Mouse (Mus musculus) left cerebral cortex, adult 8-10 months (tissue): ENCODE data around the gene Rabif. TPM values are rescaled to one million over a fixed set of nuclear protein-coding genes. Genes with fewer than 3 reads are reported as not detected.
"Not testable (repeated sequence)": the region's sequence is repeated elsewhere in the genome, so short reads cannot be mapped to it uniquely, and the experiment has no call there.

ENCODE experiments used
- DNase-seq, 2 experiments: peaks; one replicate each; pipeline ENCODE4 v3.0.0; 2022; ENCODE audit warnings: low spot score in 2 of 2
- total RNA-seq, 4 experiments: library from RNA; stranded (reverse); gene quantifications; 2 replicates each; pipeline ENCODE4 v1.2.4; 2022

The Rabif gene
- total RNA-seq: 10 to 100 TPM; 22.6 to 25.0 (median 23.0) TPM

DNA sequence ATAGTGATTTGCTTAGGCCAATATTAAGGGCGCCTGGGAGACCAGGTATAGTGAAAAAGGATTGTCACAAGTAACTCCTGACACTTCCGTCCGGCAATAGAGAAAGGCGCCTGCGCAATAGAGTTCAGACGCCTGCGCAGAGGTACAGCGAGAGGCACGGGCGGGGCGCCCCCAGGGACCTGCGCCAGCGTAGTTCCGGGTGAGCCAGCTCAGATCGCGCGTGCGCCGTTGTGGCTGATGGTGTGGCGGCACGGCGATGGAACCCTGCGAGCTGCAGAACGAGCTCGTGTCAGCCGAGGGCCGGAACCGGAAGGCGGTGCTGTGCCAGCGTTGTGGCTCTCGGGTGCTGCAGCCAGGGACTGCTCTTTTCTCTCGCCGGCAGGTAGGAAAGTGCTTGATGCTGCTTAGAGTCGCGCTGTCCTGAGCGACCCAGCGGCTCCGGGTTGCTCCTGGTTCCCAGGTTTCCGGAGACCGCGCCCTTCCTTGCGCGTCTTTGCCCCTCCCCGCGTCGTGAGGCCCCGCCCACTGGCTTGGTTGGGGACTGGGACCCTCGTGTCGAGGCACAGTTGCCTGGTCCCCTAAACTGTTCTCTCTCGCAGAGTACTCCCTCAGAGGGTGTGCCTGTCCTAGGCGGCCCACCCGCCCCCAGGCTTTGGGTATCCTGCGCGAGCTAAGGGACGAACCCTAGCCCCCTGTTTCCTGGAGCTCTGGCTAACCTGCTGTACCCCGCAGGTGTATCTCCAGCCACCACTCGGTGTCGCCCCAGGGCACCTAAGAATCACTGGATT, at the start of gene Rabif:
Rabif (plus strand) TSS at position 221 of the 788 bp plus-strand sequence.
- peak; percentile 92 to 98 for DNase-seq

DNA sequence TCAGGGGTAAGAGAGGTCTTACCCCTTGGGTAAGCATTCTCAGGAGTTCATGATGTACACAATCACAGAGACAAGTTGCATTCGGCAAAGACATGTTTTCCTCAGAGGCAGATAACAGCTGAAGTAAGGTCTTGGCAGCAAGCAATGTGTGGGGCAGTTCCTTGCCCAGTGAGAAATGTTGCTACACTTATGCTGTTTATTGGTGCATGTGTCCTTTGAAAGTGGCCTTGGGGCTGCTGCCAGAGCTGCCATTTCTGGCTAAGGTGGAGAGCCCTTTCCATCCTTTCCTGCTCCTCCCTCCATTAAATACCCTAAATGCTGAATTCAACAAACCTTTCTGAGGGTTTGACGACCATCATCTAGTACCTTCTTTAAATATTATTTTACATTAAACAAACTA, 49.0 kb upstream of the Rabif start:
- no peak for DNase-seq

DNA sequence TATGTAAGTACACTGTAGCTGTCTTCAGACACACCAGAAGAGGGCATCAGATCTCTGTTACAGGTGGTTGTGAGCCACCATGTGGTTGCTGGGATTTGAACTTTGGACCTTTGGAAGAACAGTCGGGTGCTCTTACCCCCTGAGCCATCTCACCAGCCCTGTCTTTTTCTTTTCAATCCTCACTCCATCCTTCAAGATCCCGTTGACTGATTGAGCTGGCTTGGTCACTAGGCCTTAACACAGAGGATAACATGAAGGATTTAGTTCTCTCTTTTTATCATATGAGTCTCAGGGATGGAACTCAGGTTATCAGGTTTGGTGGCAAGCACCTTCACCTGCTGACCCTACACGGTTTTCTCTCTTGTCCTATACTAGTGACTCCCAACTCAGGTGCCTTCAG, 45.9 kb upstream of the Rabif start:
- not testable (repeated sequence) for DNase-seq

DNA sequence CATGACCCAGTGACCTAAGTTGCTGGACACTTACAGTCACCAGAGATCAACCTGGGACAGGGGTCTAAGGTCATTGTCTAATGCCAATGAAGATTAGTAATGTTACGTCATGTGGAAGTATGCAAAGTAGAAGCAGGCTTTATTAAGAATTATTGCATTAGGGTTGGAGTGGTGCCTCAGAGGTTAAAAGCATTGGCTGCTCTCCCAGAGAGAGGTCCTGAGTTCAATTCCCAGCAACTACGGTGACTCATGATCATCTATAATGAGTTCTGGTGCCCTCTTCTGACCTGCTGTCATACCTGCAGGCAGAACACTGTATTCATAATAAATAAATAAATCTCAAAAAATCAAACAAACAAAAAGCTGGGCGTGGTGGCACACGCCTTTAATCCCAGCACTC, 44.2 kb upstream of the Rabif start:
- no peak for DNase-seq

DNA sequence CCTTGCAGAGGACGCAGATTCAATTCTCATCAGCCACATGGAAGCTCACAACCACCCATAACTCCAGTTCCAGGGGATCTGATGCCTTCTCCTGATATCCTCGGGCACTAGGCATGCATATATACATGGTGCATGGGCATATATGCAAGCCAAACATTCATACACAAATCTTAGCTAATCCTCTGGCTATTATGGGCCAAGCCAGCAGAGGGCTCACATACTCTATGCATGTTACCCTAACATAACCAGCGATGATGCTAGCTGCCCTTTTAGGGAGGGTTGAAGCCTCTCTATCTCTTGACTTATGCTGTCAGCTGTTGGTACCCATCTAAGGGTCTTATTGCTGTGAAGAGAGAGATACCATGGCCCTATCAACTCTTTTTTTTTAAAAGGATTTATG, 43.5 kb upstream of the Rabif start:
- DNase-seq: no peak

DNA sequence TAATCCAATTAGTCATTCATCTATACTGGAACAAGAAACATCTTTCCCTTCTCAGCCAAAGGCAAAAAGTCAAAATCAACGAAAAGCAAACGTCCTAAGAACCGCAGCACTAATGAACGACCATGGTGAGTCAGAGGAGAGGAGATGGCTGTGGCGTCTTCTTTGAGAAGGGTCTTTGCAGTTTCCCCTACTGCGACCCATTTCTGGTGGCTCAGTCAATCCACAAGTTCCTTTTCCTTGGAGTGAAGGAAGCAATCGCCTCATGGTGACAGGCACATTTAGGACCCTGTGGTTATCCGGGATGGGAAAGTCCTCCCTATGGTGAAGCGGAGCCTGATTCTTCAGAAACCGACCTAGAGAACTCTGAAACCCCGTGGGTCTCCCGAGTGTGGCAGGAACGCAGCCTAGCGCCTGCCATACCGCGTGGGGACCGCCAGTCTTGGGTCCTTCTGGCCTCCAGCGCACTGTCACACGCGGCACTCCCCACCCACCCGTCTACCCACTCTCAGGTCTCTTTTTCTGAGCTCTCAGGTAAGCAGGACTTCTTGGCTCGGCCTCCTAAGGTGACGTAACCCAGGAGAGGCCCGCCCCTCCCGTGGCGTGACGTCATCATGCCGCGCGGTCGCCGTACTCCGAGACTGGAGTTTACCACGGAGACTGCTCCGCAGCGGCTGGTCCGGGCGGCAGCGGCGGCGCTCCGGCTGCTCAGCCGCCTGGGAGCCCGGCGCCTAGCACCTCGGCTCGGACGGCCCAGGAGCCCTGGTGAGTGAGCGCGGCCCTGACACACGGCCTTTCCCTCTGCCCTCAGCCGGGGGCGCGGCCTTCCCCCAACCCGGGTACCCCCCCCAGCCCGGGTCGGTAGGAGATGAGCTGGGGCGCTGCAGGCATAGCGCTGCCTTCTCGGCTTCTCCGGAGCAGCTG, 39.3 kb upstream of the Rabif start, which contains the start of gene Klhl12:
Klhl12 (plus strand) TSS at position 628 of the 921 bp plus-strand sequence.
- peak; percentile 91 to 97 for DNase-seq

DNA sequence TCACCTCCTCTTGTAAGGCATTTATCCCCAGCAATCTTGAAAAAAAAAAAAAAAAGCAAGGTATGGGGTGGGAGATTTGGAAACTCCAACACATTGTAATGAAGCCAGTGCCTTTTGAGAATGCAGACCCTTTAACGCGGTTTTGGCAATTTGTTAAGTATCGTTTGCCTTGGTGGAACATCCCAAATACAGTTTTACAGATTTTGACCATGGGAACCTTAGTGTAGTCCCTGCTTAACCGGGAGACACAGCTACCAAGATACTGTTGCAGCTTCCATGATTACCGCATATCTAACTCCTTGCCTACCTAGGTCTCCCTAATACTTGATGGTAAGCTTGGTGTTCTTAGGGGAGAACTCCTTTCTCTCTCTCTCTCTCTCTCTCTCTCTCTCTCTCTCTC, 38.4 kb upstream of the Rabif start:
- no peak for DNase-seq

DNA sequence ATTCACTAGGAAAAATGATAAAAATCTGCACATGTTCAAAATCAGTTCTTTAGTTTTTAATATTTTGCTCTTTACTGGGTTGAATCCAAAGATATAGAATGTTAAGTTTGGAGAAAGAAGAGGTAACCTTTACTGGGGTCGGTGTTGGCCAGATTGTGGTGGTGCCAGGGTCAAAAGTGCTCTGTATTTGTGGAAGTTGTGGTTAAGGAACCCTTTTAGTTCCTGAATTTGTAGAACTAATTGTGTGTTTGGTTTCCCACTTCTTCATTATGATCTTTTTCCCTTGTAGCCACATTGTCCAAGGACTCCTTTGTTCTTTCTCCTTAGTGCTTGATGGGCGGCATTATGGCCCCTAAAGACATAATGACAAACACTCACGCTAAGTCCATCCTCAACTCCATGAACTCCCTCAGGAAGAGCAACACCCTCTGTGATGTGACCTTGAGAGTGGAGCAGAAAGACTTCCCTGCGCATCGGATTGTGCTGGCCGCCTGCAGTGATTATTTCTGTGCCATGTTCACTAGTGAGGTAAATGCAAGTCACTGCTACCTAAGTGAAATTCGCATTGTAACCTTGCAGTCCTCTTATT, 36.2 kb upstream of the Rabif start:
- no peak for DNase-seq

DNA sequence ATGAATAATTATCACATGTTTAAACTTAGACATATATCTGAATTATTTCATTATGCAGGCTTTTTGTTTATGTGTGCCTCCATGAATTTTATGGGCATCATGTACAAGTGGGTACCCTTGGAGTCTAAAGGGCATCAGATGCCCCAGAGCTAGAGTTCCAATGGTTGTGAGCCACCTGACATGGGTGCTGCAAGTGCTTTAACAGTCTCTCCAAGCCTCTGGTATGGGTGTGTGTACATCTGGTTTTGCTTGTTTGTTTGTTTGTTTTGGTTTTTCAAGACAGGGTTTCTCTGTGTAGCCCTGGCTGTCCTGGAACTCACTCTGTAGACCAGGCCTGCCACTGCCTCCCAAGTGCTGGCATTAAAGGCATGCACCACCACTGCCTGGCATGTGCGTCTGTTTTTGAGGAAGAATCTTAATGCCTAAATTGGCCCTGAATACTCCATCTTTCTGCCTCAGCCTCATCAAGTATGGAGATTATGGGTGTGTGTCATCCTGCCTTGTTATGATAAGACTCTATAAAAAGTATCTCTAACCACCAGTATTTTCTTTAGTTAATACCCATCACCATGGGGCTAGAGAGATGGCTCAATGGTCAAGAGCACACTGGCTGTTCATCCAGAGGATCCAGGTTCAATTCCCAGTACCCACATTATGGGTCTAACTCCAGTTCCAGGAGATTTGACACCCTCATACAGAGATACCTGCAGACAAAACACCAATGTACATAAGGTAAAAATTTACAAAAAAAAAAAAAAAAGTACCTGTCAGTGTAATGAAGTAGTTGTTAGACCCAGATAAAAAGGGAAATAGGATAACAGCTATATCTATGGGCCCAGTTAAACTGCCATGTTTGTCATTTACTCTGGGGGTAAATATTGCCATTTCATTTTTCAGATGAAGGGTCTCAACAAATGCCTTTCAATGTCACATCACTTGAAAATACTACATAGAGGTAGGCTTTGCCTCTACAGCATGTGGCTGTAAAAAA, 33.9 kb upstream of the Rabif start:
- DNase-seq: no peak

DNA sequence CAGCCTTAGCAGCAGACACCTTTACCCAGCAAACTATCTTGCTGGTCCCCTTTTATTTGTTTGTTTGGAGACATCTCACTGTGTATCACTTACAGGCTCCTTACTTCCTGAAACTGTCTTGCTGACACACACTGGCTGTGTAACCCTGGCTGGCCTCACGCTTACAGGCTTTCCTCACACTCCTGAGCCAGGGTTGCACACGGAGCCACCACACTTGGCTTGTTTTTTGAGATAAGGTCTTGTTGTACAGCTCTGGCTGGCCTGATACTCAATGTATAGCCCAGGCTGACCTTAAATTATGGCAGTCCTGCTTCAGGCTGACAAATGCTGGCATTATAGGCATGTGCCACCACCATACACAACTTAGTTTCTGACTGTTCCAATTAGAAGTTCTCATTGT, 9.8 kb upstream of the Rabif start:
- no peak for DNase-seq

DNA sequence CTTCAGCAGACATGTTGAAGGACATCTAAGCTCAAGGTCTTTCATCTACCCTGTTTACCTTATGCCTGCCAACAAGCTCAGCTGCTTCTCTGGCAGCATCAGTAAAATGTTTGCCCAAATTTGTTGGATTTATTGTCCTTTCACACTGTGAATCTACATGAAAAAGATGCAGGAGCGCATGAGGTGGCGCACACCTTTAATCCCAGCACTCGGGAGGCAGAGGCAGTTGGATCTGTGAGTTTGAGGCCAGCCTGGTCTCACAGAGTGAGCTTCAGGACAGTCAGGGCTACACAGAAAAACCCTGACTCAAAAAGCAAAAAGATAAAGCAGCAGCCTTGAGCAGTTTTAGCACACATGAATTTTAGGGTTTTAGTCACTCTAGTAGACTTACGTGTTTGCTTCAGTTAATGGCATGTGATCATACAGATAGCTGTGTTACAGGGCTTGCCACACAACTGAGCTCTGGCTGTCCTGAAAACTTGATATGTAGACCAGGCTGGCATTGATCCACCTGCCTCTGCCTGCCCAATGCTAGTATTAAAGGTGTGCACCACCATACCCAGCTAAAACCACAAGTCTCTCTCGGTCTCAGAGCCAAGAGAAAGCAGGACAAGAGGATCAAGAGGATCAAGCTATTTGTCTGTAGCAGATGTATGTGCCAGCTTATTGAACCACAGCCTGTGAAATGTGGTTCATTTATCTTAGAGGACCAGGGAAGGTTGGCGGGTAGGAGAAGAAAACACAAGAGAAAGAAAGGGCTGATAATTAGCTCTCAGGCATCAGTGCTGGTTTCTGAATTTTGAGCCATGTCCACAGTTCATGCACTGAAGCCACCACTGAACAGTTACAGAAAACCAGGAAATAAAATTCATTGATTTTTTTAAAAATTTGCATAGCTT, 3.3 kb upstream of the Rabif start:
- no peak for DNase-seq

DNA sequence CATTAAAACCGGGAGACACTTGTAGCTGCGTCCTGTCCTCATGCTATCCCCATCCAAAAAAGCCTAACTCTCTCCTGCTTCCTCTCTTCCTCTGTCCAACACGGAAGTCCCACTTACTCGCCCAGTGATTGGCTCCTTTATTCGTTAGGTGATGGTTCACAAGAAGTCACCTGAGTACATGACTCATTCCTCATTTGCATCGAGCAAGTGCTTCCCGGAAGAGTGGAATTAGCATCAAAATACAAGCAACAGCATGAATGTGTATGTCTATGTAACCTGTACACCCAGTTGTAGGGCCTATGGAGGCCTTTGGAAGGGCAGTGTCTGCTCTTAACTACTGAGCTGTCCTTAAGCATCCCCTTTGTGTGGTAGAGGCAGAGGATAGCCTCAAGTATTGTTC, 2.2 kb upstream of the Rabif start:
- DNase-seq: no peak

DNA sequence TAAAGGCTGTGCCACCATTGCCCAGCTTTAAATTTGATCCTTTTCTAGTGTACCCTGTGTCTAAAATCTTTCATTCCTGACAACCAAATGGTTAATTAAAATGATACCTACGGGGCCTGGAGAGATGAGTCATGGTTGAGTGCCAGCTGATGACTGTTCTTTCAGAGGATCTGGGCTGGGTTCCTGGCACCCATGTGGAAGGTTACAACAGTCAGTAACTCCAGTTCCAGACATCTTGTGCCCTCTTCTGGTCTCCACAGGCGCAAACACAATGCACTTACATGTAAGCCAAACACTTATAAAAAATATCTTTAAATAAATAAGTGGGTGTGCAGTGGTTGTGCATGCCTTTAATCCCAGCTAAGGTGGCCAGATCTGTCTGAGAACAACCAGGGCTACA, 952 bp upstream of the Rabif start:
- DNase-seq: no peak

DNA sequence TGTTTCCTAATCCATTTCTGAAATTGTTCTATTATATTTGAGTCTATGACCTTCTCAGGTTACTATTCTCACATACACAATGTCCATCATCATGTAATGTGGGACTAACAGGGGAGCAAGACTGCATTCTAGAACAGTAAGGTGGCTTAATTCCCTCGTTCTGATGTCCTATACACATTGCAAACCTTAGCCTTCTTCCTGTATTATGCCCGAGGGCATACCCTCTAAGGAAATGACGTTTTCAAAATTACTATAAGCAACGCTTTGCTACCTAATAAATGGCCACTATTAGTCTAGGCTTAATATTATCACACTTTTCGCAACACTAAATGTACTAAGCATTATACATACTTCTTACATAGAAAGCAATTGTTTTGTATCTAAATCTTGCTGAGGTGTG, 492 bp upstream of the Rabif start:
- DNase-seq: no peak

DNA sequence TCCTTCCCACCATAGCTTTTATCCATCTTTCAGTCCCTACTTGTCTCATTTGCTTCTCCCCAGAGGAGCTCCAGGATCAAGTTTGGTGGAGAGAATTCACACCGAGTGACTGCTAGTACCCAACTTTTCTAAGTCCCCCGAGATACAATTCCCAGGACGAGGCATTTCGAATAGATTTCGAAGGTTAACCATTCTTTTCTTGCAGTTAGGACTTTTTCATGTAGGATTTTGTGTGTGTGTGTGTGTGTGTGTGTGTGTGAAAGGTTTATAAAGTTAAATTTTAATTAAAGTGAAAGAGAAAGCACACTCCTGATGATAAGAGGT, 730 bp downstream of the Rabif start:
- no peak for DNase-seq

DNA sequence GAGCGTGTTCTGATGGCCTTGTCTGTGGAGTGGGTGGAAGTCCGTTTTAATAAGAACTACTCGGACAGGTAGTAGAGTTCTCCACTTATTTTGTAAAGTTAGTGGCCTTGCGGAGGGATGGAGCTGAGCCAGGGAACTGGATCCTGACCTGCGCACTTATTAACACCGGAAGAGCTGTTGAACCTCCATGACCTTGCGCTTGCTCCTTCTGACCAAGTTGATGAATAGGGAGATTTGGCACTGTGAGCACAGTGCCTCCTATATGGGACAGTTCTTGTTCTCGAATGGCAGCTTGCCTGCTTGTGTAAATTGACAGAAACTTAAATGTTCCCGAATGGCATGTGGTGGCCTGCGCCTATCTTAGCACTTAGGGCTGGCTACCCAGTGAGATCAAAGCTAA, 1.5 kb downstream of the Rabif start:
- no peak for DNase-seq

DNA sequence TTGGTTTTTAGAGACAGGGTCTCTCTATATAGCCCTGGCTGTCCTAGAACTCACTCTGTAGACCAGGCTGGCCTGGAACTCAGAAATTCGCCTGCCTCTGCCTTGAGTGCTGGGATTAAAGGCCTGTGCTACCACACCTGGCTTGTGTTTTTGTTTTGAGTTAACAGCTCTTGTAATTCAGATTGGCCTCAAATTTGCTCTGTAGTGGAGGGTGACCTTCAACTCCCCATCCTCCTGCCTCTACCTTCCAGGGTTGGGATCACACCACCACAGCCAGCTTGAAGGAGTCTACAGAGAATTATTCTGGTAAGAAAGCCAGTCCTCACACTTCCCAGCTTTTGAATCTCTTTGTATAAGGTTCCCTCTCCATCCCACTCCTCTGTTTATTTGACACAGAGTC, 6.5 kb downstream of the Rabif start:
- no peak for DNase-seq

DNA sequence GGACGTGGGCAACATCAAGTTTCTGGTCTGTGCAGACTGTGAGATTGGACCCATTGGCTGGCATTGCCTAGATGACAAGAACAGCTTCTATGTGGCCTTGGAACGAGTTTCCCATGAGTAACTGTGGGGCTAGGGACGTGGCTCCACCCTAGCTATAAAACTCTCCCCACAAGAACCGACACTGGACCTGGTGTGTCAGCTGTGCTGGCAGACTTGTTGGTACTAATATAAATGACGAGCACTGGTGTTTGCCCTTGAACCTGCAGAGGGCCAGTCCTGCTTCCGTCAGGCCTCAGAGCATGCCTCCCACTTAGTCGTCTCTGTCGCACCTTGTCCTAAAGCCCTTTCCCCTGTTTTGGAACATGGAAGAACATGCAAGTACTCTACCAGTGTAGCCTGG, 11.8 kb downstream of the Rabif start:
- no peak for DNase-seq

DNA sequence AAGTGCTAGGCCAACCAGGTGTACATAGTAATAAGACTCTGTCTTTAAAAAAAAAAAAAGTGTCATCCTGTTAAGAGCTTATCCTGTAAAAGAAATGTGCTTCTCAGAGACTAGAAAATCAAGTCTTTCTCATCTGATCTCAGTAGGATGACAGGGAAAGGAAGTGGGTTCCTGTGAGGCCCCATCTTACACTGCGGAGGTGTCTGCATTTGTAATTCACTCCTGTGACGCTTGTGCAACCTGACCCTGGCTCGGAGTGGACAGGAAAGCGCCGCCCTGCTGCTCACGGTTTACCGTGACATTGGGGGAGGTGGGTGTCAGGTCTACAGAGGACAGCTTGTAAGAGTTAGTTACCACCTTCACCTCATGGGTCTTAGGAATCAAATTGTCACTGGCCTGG, 15.6 kb downstream of the Rabif start:
- DNase-seq: no peak

DNA sequence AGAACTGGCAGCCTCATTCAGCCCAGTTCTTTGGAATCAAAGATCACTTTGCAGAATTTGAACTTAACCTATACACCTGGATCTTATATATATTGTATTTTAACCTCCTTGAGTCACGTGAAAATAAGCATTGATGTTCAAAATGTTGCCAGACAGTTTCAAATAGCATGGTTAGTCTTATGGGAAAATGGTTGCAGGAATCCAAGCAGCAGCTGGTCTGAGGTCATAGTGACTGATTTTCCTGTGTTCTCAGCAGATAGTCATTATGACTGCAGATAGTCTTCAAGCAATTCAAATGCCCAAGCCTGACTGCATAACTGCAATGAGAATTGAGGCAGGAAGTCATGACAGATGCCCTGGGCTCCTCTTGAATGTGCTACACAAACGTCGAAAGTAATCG, 17.7 kb downstream of the Rabif start:
- no peak for DNase-seq
